Mouse (Mus musculus) G1E (cell line): ENCODE measurements at regions not wholly inside any gene's neighbourhood (a gene's known extent, or its start where the extent isn't known, plus 50 kb on each side); places are given as distances from the start of the nearest gene placed in this dataset.

Experiments
- ATAC-seq: 2 replicates; pipeline ENCODE4 v1.8.0; 2016; ENCODE audit warnings: mild to moderate bottlenecking; ENCODE audit not compliant: insufficient number of reproducible peaks, poor library complexity, low FRiP score, severe bottlenecking; ENCODE audit errors: extremely low read depth
- DNase-seq: peaks from one replicate; pipeline ENCODE4 v3.0.0; 2012; ENCODE audit warnings: low spot score
- H3K27me3 ChIP-seq: 2 replicates; pipeline ENCODE4 v1.6.1; 2012; ENCODE audit warnings: mild to moderate bottlenecking, low read length, inconsistent platforms; ENCODE audit not compliant: insufficient read depth
- H3K36me3 ChIP-seq: replicated peaks from 2 replicates; pipeline ENCODE3; 2012; ENCODE audit warnings: mild to moderate bottlenecking, inconsistent platforms
- H3K4me1 ChIP-seq: 2 replicates; pipeline ENCODE4 v1.6.1; 2012; ENCODE audit warnings: low read depth, low read length, inconsistent platforms, mixed read lengths; ENCODE audit not compliant: insufficient read depth
- H3K4me3 ChIP-seq: 2 replicates; pipeline ENCODE4 v1.5.1; 2012; ENCODE audit warnings: low read depth, mild to moderate bottlenecking, inconsistent platforms, low read length, moderate library complexity, mixed read lengths
- H3K9me3 ChIP-seq: replicated peaks from 2 replicates; pipeline ENCODE4 v1.6.1; 2012; ENCODE audit warnings: inconsistent platforms
- CTCF ChIP-seq: IDR thresholded peaks from 2 replicates; pipeline ENCODE4 v1.5.1; 2012; ENCODE audit warnings: low read depth, low read length, inconsistent platforms, mixed read lengths
- GATA1 ChIP-seq: IDR thresholded peaks from 2 replicates; pipeline ENCODE4 v1.6.1; 2012; ENCODE audit warnings: borderline replicate concordance, low read length, inconsistent platforms, mixed read lengths
- GATA2 ChIP-seq: IDR thresholded peaks from 2 replicates; pipeline ENCODE4 v1.6.1; 2012; ENCODE audit warnings: low read depth, low read length, inconsistent platforms, borderline replicate concordance
- POLR2AphosphoS5 ChIP-seq: IDR thresholded peaks from 2 replicates; pipeline ENCODE4 v1.6.1; 2012; ENCODE audit warnings: low read depth, low read length, inconsistent platforms; ENCODE audit not compliant: insufficient replicate concordance
- TAL1 ChIP-seq: conservative IDR thresholded peaks from 2 replicates; pipeline ENCODE4 v1.6.1; 2012; ENCODE audit warnings: low read depth, low read length, inconsistent platforms, mixed read lengths

GRCm38 (mm10) chr14:76693351-76694317, 136.9 kb upstream of the Serp2 start:
- H3K4me3 ChIP-seq = no peak overlapping the region
- H3K9me3 ChIP-seq = peaks cover 35% of the 10 kb centered on the region
- no peaks in the 10 kb centered on the region for H3K27me3 ChIP-seq
- H3K4me1 ChIP-seq = no peaks in the 10 kb centered on the region
- no peaks in the 10 kb centered on the region for H3K36me3 ChIP-seq
- DNase-seq (no peak), ATAC-seq (no peak)
- TF ChIP-seq TAL1 (no peak), GATA2 (no peak), CTCF (no peak), POLR2AphosphoS5 (no peak), GATA1 (no peak)

DNA sequence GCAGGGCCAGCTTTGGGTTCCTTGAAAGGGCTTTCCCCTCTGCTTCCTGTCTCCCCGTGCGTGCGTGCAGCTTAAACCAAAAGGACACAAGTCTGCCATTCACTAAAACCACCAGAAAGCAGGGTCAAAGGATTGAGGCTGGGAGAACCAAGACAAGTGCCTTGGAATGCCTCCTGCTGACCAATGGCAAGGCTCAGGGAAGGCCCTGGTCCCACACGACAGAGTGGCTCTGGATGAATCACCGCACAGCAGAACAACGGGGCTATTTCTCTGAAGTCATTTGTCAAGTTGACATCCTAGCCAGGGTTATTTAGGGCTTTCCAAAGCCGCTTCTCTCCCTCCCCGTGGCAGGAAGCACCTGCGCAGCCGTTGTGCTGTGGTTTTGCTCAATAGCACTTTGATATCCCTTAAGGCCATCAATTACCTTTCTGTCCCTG, 131.3 kb upstream of the Serp2 start:
- Histone ChIP-seq H3K9me3 (peaks cover 23% of the 10 kb centered on the region), H3K4me1 (no peaks in the 10 kb centered on the region), H3K27me3 (no peaks in the 10 kb centered on the region), H3K36me3 (no peaks in the 10 kb centered on the region), H3K4me3 (no peak overlapping the region)
- DNase-seq (no peak), ATAC-seq (no peak)
- TF ChIP-seq TAL1 (no peak), GATA1 (no peak), CTCF (no peak), GATA2 (no peak), POLR2AphosphoS5 (no peak)

DNA sequence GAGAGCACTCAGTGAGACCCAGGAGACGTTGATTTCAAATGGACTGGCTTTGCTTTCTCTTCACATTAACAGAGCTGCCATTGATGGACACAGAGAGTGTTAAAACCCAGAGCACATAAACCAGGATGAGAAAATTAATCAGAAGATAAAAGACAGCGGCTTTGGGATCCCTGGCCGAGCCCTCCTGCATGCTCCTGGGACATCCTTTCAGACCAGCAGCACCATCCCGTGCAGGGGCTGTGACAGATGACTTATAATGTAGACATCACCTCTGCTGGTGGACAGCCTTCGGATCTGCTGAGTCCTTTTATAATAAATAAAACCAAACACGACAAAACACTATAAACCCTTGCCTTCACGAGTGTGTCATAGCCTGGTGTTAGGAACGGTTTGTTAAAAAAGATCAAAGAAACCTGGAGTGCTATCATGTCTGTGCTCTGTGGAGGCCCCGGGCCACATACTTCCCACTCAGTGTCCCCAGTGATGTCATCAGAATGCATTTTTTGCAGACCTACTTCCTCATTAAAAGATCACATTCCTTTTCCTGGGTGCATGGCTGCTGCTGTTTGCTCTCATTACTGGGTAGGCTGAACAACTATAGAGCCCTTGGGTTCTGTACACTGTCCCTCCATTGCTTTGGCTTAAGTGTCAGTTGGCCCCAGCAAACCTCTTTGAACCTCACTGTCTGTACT, 130.2 kb upstream of the Serp2 start:
- TF ChIP-seq GATA2 = no peak
- TF ChIP-seq TAL1 = no peak
- TF ChIP-seq CTCF = no peak
- TF ChIP-seq GATA1 = no peak
- TF ChIP-seq POLR2AphosphoS5 = no peak
- H3K9me3 ChIP-seq = peaks cover 14% of the 10 kb centered on the region
- DNase-seq (no peak), ATAC-seq (no peak)
- H3K36me3 ChIP-seq = no peaks in the 10 kb centered on the region
- H3K27me3 ChIP-seq = no peaks in the 10 kb centered on the region
- no peaks in the 10 kb centered on the region for H3K4me1 ChIP-seq
- H3K4me3 ChIP-seq = no peak overlapping the region

DNA sequence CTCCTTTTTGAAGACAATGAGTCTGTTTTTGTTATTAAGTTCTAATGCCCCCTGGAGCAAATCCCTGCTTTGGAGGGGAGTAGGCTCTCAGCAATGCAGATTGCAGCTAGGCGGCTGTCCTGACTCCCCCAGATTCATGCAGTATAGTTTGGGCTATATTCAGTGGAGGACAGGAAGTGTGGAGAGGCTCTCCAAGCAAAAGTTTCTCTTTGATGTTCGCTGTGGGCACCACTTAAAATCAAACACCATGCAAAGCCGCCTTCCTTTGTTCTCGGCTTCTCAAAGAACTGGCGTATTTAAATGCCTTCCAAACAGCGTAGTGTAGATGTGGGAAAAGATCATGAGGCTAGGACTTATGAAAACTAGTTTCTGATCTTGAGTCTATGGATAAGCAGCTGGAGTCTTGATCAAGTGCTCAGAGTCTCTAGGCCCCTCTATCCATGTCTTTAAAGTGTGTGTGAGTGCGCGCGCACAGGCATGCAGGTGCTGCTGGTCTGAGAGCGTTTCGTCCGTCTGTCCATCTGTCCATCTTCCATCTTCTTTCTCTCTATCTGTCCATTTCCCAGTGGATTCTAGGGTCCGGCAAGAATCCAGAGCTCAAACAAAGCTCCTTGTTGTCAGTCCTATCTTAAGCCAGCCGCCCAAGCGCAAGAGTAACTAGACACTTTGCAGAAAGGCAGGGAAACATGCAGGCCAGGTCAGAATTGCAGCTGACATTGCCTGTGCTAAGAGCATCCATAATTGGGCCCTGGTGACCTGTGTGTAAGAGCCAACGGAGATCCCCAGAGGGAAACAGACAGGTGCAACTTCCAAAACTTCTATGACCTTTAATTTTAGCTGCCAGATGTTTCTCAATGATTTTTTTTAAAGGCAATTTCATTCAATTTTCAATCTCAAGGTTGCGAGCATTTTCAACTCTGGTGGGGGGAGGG, 129.4 kb upstream of the Serp2 start:
- TF ChIP-seq POLR2AphosphoS5 (no peak), CTCF (no peak), TAL1 (no peak), GATA1 (no peak), GATA2 (no peak)

DNA sequence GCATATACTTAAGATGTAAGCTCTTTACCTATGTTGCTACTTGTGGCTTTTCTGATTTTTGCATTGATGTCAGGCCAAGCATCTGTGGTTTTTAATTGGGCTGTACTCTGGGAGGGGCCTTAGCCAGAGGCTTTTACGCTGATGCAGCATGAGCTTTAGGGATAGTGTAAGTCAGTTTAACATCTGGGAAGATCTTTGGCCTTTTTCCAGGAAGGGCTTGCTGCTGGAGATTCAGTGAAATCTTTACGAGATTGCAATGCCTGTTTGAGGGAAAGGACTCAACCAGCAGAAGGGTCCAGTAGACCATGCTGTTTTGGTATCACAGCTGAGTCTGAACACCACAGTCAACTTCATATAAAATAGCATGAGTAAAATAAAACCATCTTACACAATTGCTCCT, 127.6 kb upstream of the Serp2 start:
- no peaks in the 10 kb centered on the region for H3K36me3 ChIP-seq
- H3K4me1 ChIP-seq = no peaks in the 10 kb centered on the region
- H3K4me3 ChIP-seq = no peak overlapping the region
- ATAC-seq = no peak
- no peak for DNase-seq
- H3K27me3 ChIP-seq = no peaks in the 10 kb centered on the region
- H3K9me3 ChIP-seq = peaks cover 9% of the 10 kb centered on the region
- TF ChIP-seq CTCF (no peak), TAL1 (no peak), GATA2 (no peak), GATA1 (no peak), POLR2AphosphoS5 (no peak)

More for the DNA sequence above, 129.4 kb upstream of the Serp2 start:
- peaks cover 11% of the 10 kb centered on the region for H3K9me3 ChIP-seq
- ATAC-seq (no peak), DNase-seq (no peak)
- no peaks in the 10 kb centered on the region for H3K27me3 ChIP-seq
- no peaks in the 10 kb centered on the region for H3K4me1 ChIP-seq
- no peaks in the 10 kb centered on the region for H3K36me3 ChIP-seq
- H3K4me3 ChIP-seq = no peak overlapping the region
